In genomic region chr12:83713749-83714148, GRCm38 (mm10) we compare ENCODE assay signal across 8 mouse cellular contexts. TPM values are rescaled to one million over a fixed set of nuclear protein-coding genes. Genes with fewer than 3 reads are reported as not detected.
DNase-seq lines count a peak whose midpoint lies in the region; TF ChIP-seq lines count a peak whose summit lies in the region.

No protein-coding gene starts in this region.

- no peak overlapping the region for H3K4me3 ChIP-seq in gastrocnemius, adult 2 months

- intact Hi-C loops in gastrocnemius, adult 2 months (cut with DNase I), result loop anchor here (1.0 to 10.0 kb wide), 3 partner anchors 58 to 351 kb away; partner anchors contain the start of genes Acot4, Acot5 and Gm49366

- DNase-seq in gastrocnemius, adult 2 months, result no peak
- no peak for DNase-seq in gastrocnemius, postnatal 25 days
- peak; percentile 32 for DNase-seq in ovary, postnatal 14 days (ENCODE audit: low spot score)
- DNase-seq in ovary, postnatal 10 days (ENCODE audit: low spot score), result no peak
- peak; percentile 82 for DNase-seq in brain, embryonic 14.5 days (ENCODE audit: low read depth)
- DNase-seq in induced T-regulatory cell, adult 2 months (ENCODE audit: low read depth), result peak; percentile 73
- DNase-seq in mesoderm, embryonic 11.5 days (ENCODE audit: low read depth, low spot score), result peak; percentile 59
- DNase-seq in frontal cortex, postnatal 14 days (ENCODE audit: low spot score in 2 of 2), result no peak

- no peak for TF ChIP-seq POLR2A in brain, embryonic 14.5 days (IDR thresholded peaks at IDR 0.05; ENCODE audit: borderline replicate concordance, extremely low read depth, insufficient read depth, insufficient read length, poor library complexity, severe bottlenecking)

- TF ChIP-seq CTCF in gastrocnemius, adult 2 months (IDR thresholded peaks at IDR 0.05), result peak; percentile 81
- peak; percentile 36; the same call in 1 of the 2 replicates for TF ChIP-seq CTCF in brain, embryonic 14.5 days (IDR thresholded peaks at IDR 0.05; ENCODE audit: borderline replicate concordance, extremely low read depth, insufficient read depth, insufficient read length)

- no peak overlapping the region for H3K27ac ChIP-seq in gastrocnemius, adult 2 months

RNA-seq across cellular contexts. Expression of gene Psen1, which starts 25.8 kb away (rescaled TPM):
- total RNA-seq in gastrocnemius, adult 2 months (2021), result 10 to 100 TPM; 25.8 to 31.2 TPM
- total RNA-seq in gastrocnemius, postnatal 25 days (2021), result 10 to 100 TPM; 21.9 to 22.9 TPM
- 25.4 and 53.0 TPM in 2 replicates for polyA plus RNA-seq in brain, embryonic 14.5 days (2012; rRNA removed)

RNA-seq across cellular contexts. Expression of gene Papln, which starts 49.7 kb away (rescaled TPM):
- 1 to 10 TPM in 1 of 2 experiments, under 1 TPM in 1; 0.56 to 1.6 TPM for total RNA-seq in gastrocnemius, adult 2 months (2021)
- total RNA-seq in gastrocnemius, postnatal 25 days (2021), result 1 to 10 TPM; 1.7 to 2.1 TPM
- polyA plus RNA-seq in brain, embryonic 14.5 days (2012; rRNA removed), result 0.77 and 0.85 TPM in 2 replicates

Comparison
In these comparisons a context has a peak if more than half of its experiments do, and no peak if none do; other contexts are left out.
1. DNase-seq: peak in ovary, postnatal 14 days (single experiment), brain, embryonic 14.5 days (single experiment), induced T-regulatory cell, adult 2 months (single experiment) and mesoderm, embryonic 11.5 days (single experiment); none in gastrocnemius, adult 2 months (single experiment), gastrocnemius, postnatal 25 days (single experiment), ovary, postnatal 10 days (single experiment) and frontal cortex, postnatal 14 days (0 of 2).